Mouse (Mus musculus) limb, embryonic 14.5 days (tissue): ENCODE measurements around the gene Parvg. TPM values are rescaled to one million over a fixed set of nuclear protein-coding genes. Genes with fewer than 3 reads are reported as not detected.

ENCODE experiments used
- ATAC-seq: fragments of 200-750 bp; cut with Nextera tagmentation; 2 replicates; pipeline ENCODE4 v1.8.0; 2017; ENCODE audit warnings: low read depth, moderate number of reproducible peaks, moderate TSS enrichment; ENCODE audit not compliant: low FRiP score
- DNase-seq: peaks from one replicate; pipeline ENCODE4 v3.0.0-alpha.2; 2015; ENCODE audit warnings: low spot score
- H3K27ac ChIP-seq: fragments of 300-500 bp; sonication (generic); replicated peaks from 2 replicates; pipeline ENCODE4 v1.5.1; 2014; ENCODE audit warnings: low read depth, mild to moderate bottlenecking, low read length, moderate library complexity, mixed read lengths
- H3K27me3 ChIP-seq: fragments of 300-500 bp; sonication (generic); 2 replicates; pipeline ENCODE4 v1.6.1; 2014; ENCODE audit warnings: low read length, mixed read lengths; ENCODE audit not compliant: control insufficient read depth, insufficient read depth
- H3K36me3 ChIP-seq: fragments of 300-500 bp; sonication (generic); 2 replicates; pipeline ENCODE4 v1.6.1; 2014; ENCODE audit warnings: mild to moderate bottlenecking, low read length, moderate library complexity, mixed read lengths; ENCODE audit not compliant: control insufficient read depth, insufficient read depth
- H3K4me1 ChIP-seq: fragments of 300-500 bp; sonication (generic); 2 replicates; pipeline ENCODE4 v1.6.1; 2014; ENCODE audit warnings: antibody characterized with exemption, low read length, mixed read lengths; ENCODE audit not compliant: control insufficient read depth, insufficient read depth
- H3K4me2 ChIP-seq: fragments of 300-500 bp; sonication (generic); replicated peaks from 2 replicates; pipeline ENCODE4 v1.6.1; 2014; ENCODE audit warnings: low read depth, mild to moderate bottlenecking, low read length, moderate library complexity; ENCODE audit not compliant: severe bottlenecking
- H3K4me3 ChIP-seq: fragments of 300-500 bp; sonication (generic); replicated peaks from 2 replicates; pipeline ENCODE4 v1.5.1; 2014; ENCODE audit warnings: low read length
- H3K9ac ChIP-seq: fragments of 300-500 bp; sonication (generic); 2 replicates; pipeline ENCODE4 v1.6.1; 2014; ENCODE audit warnings: mild to moderate bottlenecking, low read depth, low read length, moderate library complexity; ENCODE audit not compliant: severe bottlenecking
- H3K9me3 ChIP-seq: fragments of 300-500 bp; sonication (generic); 2 replicates; pipeline ENCODE4 v1.6.1; 2016; ENCODE audit warnings: low read length; ENCODE audit not compliant: control insufficient read depth
- POLR2A ChIP-seq: fragments of 200-500 bp; IDR thresholded peaks from 2 replicates; pipeline ENCODE4 v1.8.0; 2012; ENCODE audit warnings: inconsistent platforms, mild to moderate bottlenecking, moderate library complexity, borderline replicate concordance; ENCODE audit not compliant: insufficient read depth, insufficient read length; ENCODE audit errors: extremely low read depth
- WGBS: fragments of 180-500 bp; shearing (Covaris S2); extraction: QIAGEN DNeasy Blood & Tissue Kit; methylation state at CpG from one replicate; pipeline ENCODE4 v1.1.7; 2014; 5-methylcytosine and 5-hydroxymethylcytosine counted together
- polyA plus RNA-seq, 2 experiments: library from polyadenylated mRNA; depleted of rRNA in 1 of 2; stranded (reverse) in 1 of 2; unstranded in 1 of 2; fragments of >200 nt; fragmentation: Nextera tagmentation in 1 of 2; extraction: Ambion mirVana in 1 of 2; gene quantifications; 2 replicates each; pipeline versions ENCODE4 v1.2.1 to v1.2.3; 2012 to 2014

Parvg gene
- polyA plus RNA-seq, 2 experiments = 2.8 to 3.9 TPM

GRCm38 (mm10) chr15:84351915-84352844, 28.4 kb downstream of the Parvg start:
- no peak for TF ChIP-seq POLR2A
- 34% methylated on average over 21 of the region's 21 CpGs for WGBS
- Histone ChIP-seq H3K4me3 (no peak overlapping the region), H3K4me2 (no peak overlapping the region), H3K27me3 (no peaks in the 10 kb centered on the region), H3K9ac (no peak overlapping the region), H3K27ac (0 out of 2 replicates have a peak overlapping the region, but pooled peaks have one; percentile 41), H3K9me3 (no peaks in the 10 kb centered on the region; the same call in 1 of the 2 replicates), H3K36me3 (no peaks in the 10 kb centered on the region), H3K4me1 (peaks cover 12% of the 10 kb centered on the region)
- ATAC-seq = peak; percentile 56
- DNase-seq = peak; percentile 63

GRCm38 (mm10) chr15:84355081-84355480, 31.3 kb downstream of the Parvg start:
- whole genome bisulfite sequencing = 71% methylated on average over 5 of the region's 5 CpGs

GRCm38 (mm10) chr15:84364746-84365145, 40.9 kb downstream of the Parvg start:
- no peak overlapping the region for H3K27ac ChIP-seq
- 75% methylated on average over 3 of the region's 3 CpGs for WGBS
- no peak overlapping the region for H3K4me2 ChIP-seq

More at GRCm38 (mm10) chr15:84355081-84355480, 31.3 kb downstream of the Parvg start:
- Histone ChIP-seq H3K4me1 (peaks cover 12% of the 10 kb centered on the region), H3K36me3 (no peaks in the 10 kb centered on the region), H3K9ac (no peak overlapping the region), H3K4me2 (no peak overlapping the region), H3K9me3 (no peaks in the 10 kb centered on the region), H3K27me3 (no peaks in the 10 kb centered on the region), H3K27ac (no peak overlapping the region), H3K4me3 (no peak overlapping the region)
- ATAC-seq (no peak), DNase-seq (no peak)
- TF ChIP-seq POLR2A = no peak

GRCm38 (mm10) chr15:84365675-84366381, 42.0 kb downstream of the Parvg start:
- no peak for TF ChIP-seq POLR2A
- peaks cover 5% of the 10 kb centered on the region; the same call in 1 of the 2 replicates for H3K4me1 ChIP-seq
- H3K27ac ChIP-seq = no peak overlapping the region
- no peak overlapping the region for H3K4me3 ChIP-seq
- ATAC-seq = no peak
- no peaks in the 10 kb centered on the region for H3K27me3 ChIP-seq
- no peak overlapping the region for H3K9ac ChIP-seq
- peak; percentile 29 for DNase-seq
- H3K4me2 ChIP-seq = no peak overlapping the region
- no peaks in the 10 kb centered on the region for H3K9me3 ChIP-seq
- no peaks in the 10 kb centered on the region for H3K36me3 ChIP-seq
- WGBS = 61% methylated on average over 17 of the region's 17 CpGs

More at GRCm38 (mm10) chr15:84364746-84365145, 40.9 kb downstream of the Parvg start:
- Histone ChIP-seq H3K9me3 (no peaks in the 10 kb centered on the region), H3K4me3 (no peak overlapping the region), H3K4me1 (peaks cover 9% of the 10 kb centered on the region; the same call in 1 of the 2 replicates), H3K27me3 (no peaks in the 10 kb centered on the region), H3K9ac (no peak overlapping the region), H3K36me3 (no peaks in the 10 kb centered on the region)
- DNase-seq = no peak
- ATAC-seq = no peak
- TF ChIP-seq POLR2A = no peak

- 86% methylated on average over 10 of the region's 10 CpGs for WGBS
- no peaks in the 10 kb centered on the region for H3K9me3 ChIP-seq
- ATAC-seq = no peak
Observed at GRCm38 (mm10) chr15:84366574-84366989, 42.8 kb downstream of the Parvg start.

More at GRCm38 (mm10) chr15:84366574-84366989, 42.8 kb downstream of the Parvg start:
- Histone ChIP-seq H3K4me2 (no peak overlapping the region), H3K36me3 (no peaks in the 10 kb centered on the region), H3K4me1 (0 out of 2 replicates have a peak, but pooled peaks cover 3% of the 10 kb centered on the region), H3K4me3 (no peak overlapping the region), H3K9ac (no peak overlapping the region), H3K27ac (no peak overlapping the region), H3K27me3 (no peaks in the 10 kb centered on the region)
- no peak for TF ChIP-seq POLR2A
- no peak for DNase-seq
